Mouse (Mus musculus) testis, postnatal 14 days (tissue): ENCODE results near the gene Rtn4rl1.
"Not testable (repeated sequence)": the region's sequence is repeated elsewhere in the genome, so short reads cannot be mapped to it uniquely, and the experiment has no call there.

Experiments used
- DNase-seq: peaks from one replicate; pipeline ENCODE4 v3.0.0; 2021; ENCODE audit warnings: low spot score

Rtn4rl1 gene

GRCm38 (mm10) chr11:75165441-75166192 lies 28.0 kb upstream of the Rtn4rl1 start:
- DNase-seq: peak; percentile 78

GRCm38 (mm10) chr11:75166193-75166842 lies 27.3 kb upstream of the Rtn4rl1 start:
- DNase-seq: no peak

- DNase-seq: no peak
Observed at GRCm38 (mm10) chr11:75166861-75167642, 26.5 kb upstream of the Rtn4rl1 start.

GRCm38 (mm10) chr11:75167643-75168589 lies 25.7 kb upstream of the Rtn4rl1 start:
- DNase-seq: no peak

GRCm38 (mm10) chr11:75168590-75169361 lies 24.8 kb upstream of the Rtn4rl1 start:
- DNase-seq: peak; percentile 83

GRCm38 (mm10) chr11:75169405-75170080 lies 24.0 kb upstream of the Rtn4rl1 start, which contains the start of gene Hic1:
Hic1 (minus strand) TSS chr11:75169519.
- DNase-seq: no peak

- DNase-seq: peak; percentile 87
Observed at GRCm38 (mm10) chr11:75170136-75170751, 23.3 kb upstream of the Rtn4rl1 start.

- no peak for DNase-seq
Observed at GRCm38 (mm10) chr11:75171186-75171865, 22.3 kb upstream of the Rtn4rl1 start.

GRCm38 (mm10) chr11:75172151-75173094 lies 21.2 kb upstream of the Rtn4rl1 start:
- DNase-seq: no peak

- DNase-seq: peak; percentile 87
Observed at GRCm38 (mm10) chr11:75173095-75173798, 20.3 kb upstream of the Rtn4rl1 start.

- no peak for DNase-seq
Observed at GRCm38 (mm10) chr11:75173799-75174165, 19.8 kb upstream of the Rtn4rl1 start.

- not testable (repeated sequence) for DNase-seq
Observed at GRCm38 (mm10) chr11:75174574-75174973, 19.0 kb upstream of the Rtn4rl1 start.

- no peak for DNase-seq
Observed at GRCm38 (mm10) chr11:75178011-75178410, 15.6 kb upstream of the Rtn4rl1 start.

GRCm38 (mm10) chr11:75178672-75179208 lies 14.8 kb upstream of the Rtn4rl1 start, which contains the start of gene Ovca2:
Ovca2 (minus strand) TSS chr11:75178835.
- DNase-seq: peak; percentile 90

- no peak for DNase-seq
Observed at GRCm38 (mm10) chr11:75183917-75184570, 9.5 kb upstream of the Rtn4rl1 start.

GRCm38 (mm10) chr11:75184573-75184972 lies 9.0 kb upstream of the Rtn4rl1 start:
- no peak for DNase-seq
